Mouse (Mus musculus) liver, embryonic 14.5 days (tissue): ENCODE measurements around the gene Zdhhc6.

Experiments
- CTCF ChIP-seq: IDR thresholded peaks from 2 replicates; pipeline ENCODE4 v1.5.1; 2016; ENCODE audit warnings: antibody characterized with exemption, low read depth, control low read depth
- EP300 ChIP-seq: IDR thresholded peaks from 2 replicates; pipeline ENCODE4 v1.6.1; 2016; ENCODE audit warnings: antibody characterized with exemption, low read depth

GRCm38 (mm10) chr19:55284093-55284492 lies 31.7 kb downstream of the Zdhhc6 start:
- no peak for TF ChIP-seq CTCF
- TF ChIP-seq EP300: peak; percentile 98
